Mouse (Mus musculus): ENCODE data around the gene Pdha2. TPM values are rescaled to one million over a fixed set of nuclear protein-coding genes. Genes with fewer than 3 reads are reported as not detected.

Gene Pdha2
- polyA plus RNA-seq (2015; fragmentation: Nextera tagmentation; extraction: Ambion mirVana), result not detected in 2 replicates

- H3K36me3 ChIP-seq (ENCODE audit: control insufficient read depth, insufficient read depth, low read length), result no peaks in the 10 kb centered on the region
- peaks cover 3% of the 10 kb centered on the region; the same call in 1 of the 2 replicates for H3K9me3 ChIP-seq (ENCODE audit: control insufficient read depth, low read length)
- no peak within 1 kb of the TSS for H3K9ac ChIP-seq (ENCODE audit: low read depth, low read length)
- ATAC-seq, result no peak
- H3K27ac ChIP-seq (ENCODE audit: low read length), result no peak within 1 kb of the TSS
- 83% methylated on average over 5 of the region's 5 CpGs for WGBS
- no peaks in the 10 kb centered on the region for H3K27me3 ChIP-seq (replicated peaks; ENCODE audit: control insufficient read depth, insufficient read depth, low read length)
- H3K4me2 ChIP-seq (ENCODE audit: low read depth, low read length), result no peak within 1 kb of the TSS
- H3K4me1 ChIP-seq (ENCODE audit: control insufficient read depth, insufficient read depth, low read length), result no peaks in the 10 kb centered on the region
- H3K4me3 ChIP-seq (ENCODE audit: low read length), result no peak within 1 kb of the TSS
Measured at GRCm38 (mm10) chr3:141212255-141212654, at the start of gene Pdha2. Gene Pdha2 (minus strand): TSS chr3:141212355.

GRCm38 (mm10) chr3:141260518-141260917 lies 48.4 kb upstream of the Pdha2 start:
- Histone ChIP-seq H3K27me3 (replicated peaks; ENCODE audit: control insufficient read depth, insufficient read depth, low read length) (no peaks in the 10 kb centered on the region), H3K9ac (ENCODE audit: low read depth, low read length) (no peak overlapping the region), H3K27ac (ENCODE audit: low read length) (no peak overlapping the region), H3K9me3 (ENCODE audit: control insufficient read depth, low read length) (no peaks in the 10 kb centered on the region), H3K4me1 (ENCODE audit: control insufficient read depth, insufficient read depth, low read length) (no peaks in the 10 kb centered on the region), H3K36me3 (ENCODE audit: control insufficient read depth, insufficient read depth, low read length) (no peaks in the 10 kb centered on the region), H3K4me2 (ENCODE audit: low read depth, low read length) (no peak overlapping the region), H3K4me3 (ENCODE audit: low read length) (no peak overlapping the region)
- no peak for ATAC-seq
- WGBS, result 89% methylated on average over 1 of the region's 1 CpGs

GRCm38 (mm10) chr3:141251440-141251839 lies 39.3 kb upstream of the Pdha2 start:
- Histone ChIP-seq H3K36me3 (ENCODE audit: control insufficient read depth, insufficient read depth, low read length) (no peaks in the 10 kb centered on the region), H3K4me1 (ENCODE audit: control insufficient read depth, insufficient read depth, low read length) (no peaks in the 10 kb centered on the region), H3K4me3 (ENCODE audit: low read length) (no peak overlapping the region), H3K9me3 (ENCODE audit: control insufficient read depth, low read length) (no peaks in the 10 kb centered on the region), H3K27me3 (replicated peaks; ENCODE audit: control insufficient read depth, insufficient read depth, low read length) (no peaks in the 10 kb centered on the region), H3K27ac (ENCODE audit: low read length) (no peak overlapping the region), H3K4me2 (ENCODE audit: low read depth, low read length) (no peak overlapping the region), H3K9ac (ENCODE audit: low read depth, low read length) (no peak overlapping the region)
- WGBS, result 90% methylated on average over 1 of the region's 1 CpGs
- no peak for ATAC-seq

- Histone ChIP-seq H3K27ac (ENCODE audit: low read length) (no peak overlapping the region), H3K4me2 (ENCODE audit: low read depth, low read length) (no peak overlapping the region), H3K9me3 (ENCODE audit: control insufficient read depth, low read length) (no peaks in the 10 kb centered on the region), H3K4me1 (ENCODE audit: control insufficient read depth, insufficient read depth, low read length) (no peaks in the 10 kb centered on the region), H3K36me3 (ENCODE audit: control insufficient read depth, insufficient read depth, low read length) (no peaks in the 10 kb centered on the region), H3K4me3 (ENCODE audit: low read length) (no peak overlapping the region), H3K27me3 (replicated peaks; ENCODE audit: control insufficient read depth, insufficient read depth, low read length) (no peaks in the 10 kb centered on the region), H3K9ac (ENCODE audit: low read depth, low read length) (no peak overlapping the region)
- 71% methylated on average over 5 of the region's 5 CpGs for WGBS
- no peak for ATAC-seq
Measured at GRCm38 (mm10) chr3:141244725-141245298, 32.7 kb upstream of the Pdha2 start.

- no peak overlapping the region for H3K4me3 ChIP-seq (ENCODE audit: low read length)
- ATAC-seq, result no peak
- H3K9ac ChIP-seq (ENCODE audit: low read depth, low read length), result no peak overlapping the region
- no peak overlapping the region for H3K4me2 ChIP-seq (ENCODE audit: low read depth, low read length)
- no peak overlapping the region for H3K27ac ChIP-seq (ENCODE audit: low read length)
- H3K9me3 ChIP-seq (ENCODE audit: control insufficient read depth, low read length), result no peaks in the 10 kb centered on the region
- WGBS, result 74% methylated on average over 2 of the region's 2 CpGs
- H3K27me3 ChIP-seq (replicated peaks; ENCODE audit: control insufficient read depth, insufficient read depth, low read length), result no peaks in the 10 kb centered on the region
- H3K4me1 ChIP-seq (ENCODE audit: control insufficient read depth, insufficient read depth, low read length), result no peaks in the 10 kb centered on the region
- no peaks in the 10 kb centered on the region for H3K36me3 ChIP-seq (ENCODE audit: control insufficient read depth, insufficient read depth, low read length)
Measured at GRCm38 (mm10) chr3:141238071-141238470, 25.9 kb upstream of the Pdha2 start.

DNA sequence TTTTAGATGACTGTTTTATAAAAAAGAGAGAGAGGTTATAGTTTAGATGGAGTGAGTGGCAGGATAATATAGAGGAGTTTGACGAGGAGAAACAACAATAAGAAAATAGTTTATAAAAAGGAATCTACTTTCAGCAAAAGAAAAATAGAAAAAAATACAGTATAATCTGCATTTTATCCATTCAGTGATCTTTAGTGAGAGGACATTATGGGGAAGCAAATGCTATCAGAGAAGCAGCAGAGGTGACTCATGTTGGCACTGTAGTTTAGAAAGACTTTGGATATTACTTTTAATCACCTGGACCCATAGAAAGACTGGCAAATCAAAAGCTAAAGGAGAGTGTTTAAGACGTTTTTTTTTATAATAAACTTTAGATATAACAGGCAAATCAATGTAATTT lies 17.0 kb upstream of the Pdha2 start:
- H3K9me3 ChIP-seq (ENCODE audit: control insufficient read depth, low read length), result no peaks in the 10 kb centered on the region
- H3K9ac ChIP-seq (ENCODE audit: low read depth, low read length), result no peak overlapping the region
- no peak for ATAC-seq
- no peaks in the 10 kb centered on the region for H3K36me3 ChIP-seq (ENCODE audit: control insufficient read depth, insufficient read depth, low read length)
- no peaks in the 10 kb centered on the region for H3K4me1 ChIP-seq (ENCODE audit: control insufficient read depth, insufficient read depth, low read length)
- H3K4me3 ChIP-seq (ENCODE audit: low read length), result no peak overlapping the region
- WGBS, result 61% methylated on average over 2 of the region's 2 CpGs
- no peaks in the 10 kb centered on the region for H3K27me3 ChIP-seq (replicated peaks; ENCODE audit: control insufficient read depth, insufficient read depth, low read length)
- no peak overlapping the region for H3K4me2 ChIP-seq (ENCODE audit: low read depth, low read length)
- H3K27ac ChIP-seq (ENCODE audit: low read length), result no peak overlapping the region

DNA sequence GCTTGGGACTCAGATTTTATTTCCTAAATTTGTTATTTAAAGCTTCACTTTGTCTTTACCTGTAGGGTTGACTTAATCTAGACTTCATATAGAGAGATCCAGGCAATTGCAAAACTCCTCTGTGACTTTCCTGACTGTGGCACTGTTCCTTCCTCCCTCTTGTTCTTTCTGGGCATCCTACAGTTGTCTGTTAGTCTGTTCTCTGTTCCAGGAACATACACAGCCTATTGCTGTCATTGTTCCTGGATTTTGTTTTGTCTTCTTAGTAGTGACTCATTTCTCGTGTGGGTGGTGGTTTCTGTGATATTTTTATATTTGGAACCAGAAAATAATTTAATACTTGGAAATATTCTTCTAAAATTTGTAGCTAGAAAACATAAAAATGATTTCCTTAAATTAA lies 10.2 kb upstream of the Pdha2 start:
- H3K4me1 ChIP-seq (ENCODE audit: control insufficient read depth, insufficient read depth, low read length), result no peaks in the 10 kb centered on the region
- no peaks in the 10 kb centered on the region for H3K27me3 ChIP-seq (replicated peaks; ENCODE audit: control insufficient read depth, insufficient read depth, low read length)
- no peak overlapping the region for H3K4me3 ChIP-seq (ENCODE audit: low read length)
- no peaks in the 10 kb centered on the region for H3K36me3 ChIP-seq (ENCODE audit: control insufficient read depth, insufficient read depth, low read length)
- no peak overlapping the region for H3K4me2 ChIP-seq (ENCODE audit: low read depth, low read length)
- no peak for ATAC-seq
- no peak overlapping the region for H3K27ac ChIP-seq (ENCODE audit: low read length)
- no peaks in the 10 kb centered on the region for H3K9me3 ChIP-seq (ENCODE audit: control insufficient read depth, low read length)
- WGBS, result 67% methylated on average over 1 of the region's 1 CpGs
- H3K9ac ChIP-seq (ENCODE audit: low read depth, low read length), result no peak overlapping the region

GRCm38 (mm10) chr3:141218561-141218960 lies 6.4 kb upstream of the Pdha2 start:
- WGBS, result 59% methylated on average over 2 of the region's 2 CpGs
- Histone ChIP-seq H3K4me3 (ENCODE audit: low read length) (no peak overlapping the region), H3K27me3 (replicated peaks; ENCODE audit: control insufficient read depth, insufficient read depth, low read length) (no peaks in the 10 kb centered on the region), H3K4me2 (ENCODE audit: low read depth, low read length) (no peak overlapping the region), H3K27ac (ENCODE audit: low read length) (no peak overlapping the region), H3K9ac (ENCODE audit: low read depth, low read length) (no peak overlapping the region), H3K4me1 (ENCODE audit: control insufficient read depth, insufficient read depth, low read length) (no peaks in the 10 kb centered on the region), H3K9me3 (ENCODE audit: control insufficient read depth, low read length) (no peaks in the 10 kb centered on the region), H3K36me3 (ENCODE audit: control insufficient read depth, insufficient read depth, low read length) (no peaks in the 10 kb centered on the region)
- ATAC-seq, result no peak

GRCm38 (mm10) chr3:141216999-141217398 lies 4.8 kb upstream of the Pdha2 start:
- Histone ChIP-seq H3K4me2 (ENCODE audit: low read depth, low read length) (no peak overlapping the region), H3K4me1 (ENCODE audit: control insufficient read depth, insufficient read depth, low read length) (no peaks in the 10 kb centered on the region), H3K27me3 (replicated peaks; ENCODE audit: control insufficient read depth, insufficient read depth, low read length) (no peaks in the 10 kb centered on the region), H3K9ac (ENCODE audit: low read depth, low read length) (no peak overlapping the region), H3K4me3 (ENCODE audit: low read length) (no peak overlapping the region), H3K36me3 (ENCODE audit: control insufficient read depth, insufficient read depth, low read length) (no peaks in the 10 kb centered on the region), H3K9me3 (ENCODE audit: control insufficient read depth, low read length) (no peaks in the 10 kb centered on the region), H3K27ac (ENCODE audit: low read length) (no peak overlapping the region)
- no peak for ATAC-seq

GRCm38 (mm10) chr3:141216237-141216636 lies 4.1 kb upstream of the Pdha2 start:
- WGBS, result 77% methylated on average over 6 of the region's 6 CpGs
- Histone ChIP-seq H3K4me2 (ENCODE audit: low read depth, low read length) (no peak overlapping the region), H3K4me1 (ENCODE audit: control insufficient read depth, insufficient read depth, low read length) (no peaks in the 10 kb centered on the region), H3K27ac (ENCODE audit: low read length) (no peak overlapping the region), H3K27me3 (replicated peaks; ENCODE audit: control insufficient read depth, insufficient read depth, low read length) (no peaks in the 10 kb centered on the region), H3K36me3 (ENCODE audit: control insufficient read depth, insufficient read depth, low read length) (no peaks in the 10 kb centered on the region), H3K9ac (ENCODE audit: low read depth, low read length) (no peak overlapping the region), H3K9me3 (ENCODE audit: control insufficient read depth, low read length) (no peaks in the 10 kb centered on the region; the same call in 1 of the 2 replicates), H3K4me3 (ENCODE audit: low read length) (no peak overlapping the region)
- ATAC-seq, result no peak
